Mouse (Mus musculus) midbrain, embryonic 11.5 days (tissue): ENCODE data around the gene Nr2f6. TPM values are rescaled to one million over a fixed set of nuclear protein-coding genes. Genes with fewer than 3 reads are reported as not detected.

Experiments used
- ATAC-seq: fragments of 200-750 bp; cut with Nextera tagmentation; 2 replicates; pipeline ENCODE4 v1.8.0; 2017; ENCODE audit warnings: moderate TSS enrichment, moderate library complexity; ENCODE audit not compliant: low FRiP score
- DNase-seq: peaks from one replicate; pipeline ENCODE4 v3.0.0; 2015; ENCODE audit warnings: low spot score; ENCODE audit errors: missing footprints
- H3K27ac ChIP-seq: fragments of 300-500 bp; sonication (generic); 2 replicates; pipeline ENCODE4 v1.5.1; 2014; ENCODE audit warnings: low read depth, low read length
- H3K27me3 ChIP-seq: fragments of 300-500 bp; sonication (generic); 2 replicates; pipeline ENCODE4 v1.6.1; 2014; ENCODE audit warnings: mild to moderate bottlenecking, low read length, moderate library complexity, mixed read lengths; ENCODE audit not compliant: control insufficient read depth, insufficient read depth
- H3K36me3 ChIP-seq: fragments of 300-500 bp; sonication (generic); 2 replicates; pipeline ENCODE4 v1.6.1; 2014; ENCODE audit warnings: mild to moderate bottlenecking, low read length, moderate library complexity, mixed read lengths; ENCODE audit not compliant: control insufficient read depth, insufficient read depth
- H3K4me1 ChIP-seq: fragments of 300-500 bp; sonication (generic); 2 replicates; pipeline ENCODE4 v1.6.1; 2014; ENCODE audit warnings: low read length; ENCODE audit not compliant: control insufficient read depth, insufficient read depth
- H3K4me2 ChIP-seq: fragments of 300-500 bp; sonication (generic); 2 replicates; pipeline ENCODE4 v1.6.1; 2014; ENCODE audit warnings: mild to moderate bottlenecking, moderate library complexity
- H3K4me3 ChIP-seq: fragments of 300-500 bp; sonication (generic); 2 replicates; pipeline ENCODE4 v1.5.1; 2014; ENCODE audit warnings: low read depth, low read length
- H3K9ac ChIP-seq: fragments of 300-500 bp; sonication (generic); 2 replicates; pipeline ENCODE4 v1.6.1; 2014; ENCODE audit warnings: low read length
- H3K9me3 ChIP-seq: fragments of 300-500 bp; sonication (generic); 2 replicates; pipeline ENCODE4 v1.6.1; 2016; ENCODE audit warnings: low read length; ENCODE audit not compliant: control insufficient read depth
- WGBS: fragments of 180-500 bp; shearing (Covaris S2); extraction: QIAGEN DNeasy Blood & Tissue Kit; methylation state at CpG from one replicate; pipeline ENCODE4 v1.1.7; 2014; 5-methylcytosine and 5-hydroxymethylcytosine counted together
- polyA plus RNA-seq: library from polyadenylated mRNA; unstranded; fragments of >200 nt; fragmentation: Nextera tagmentation; extraction: Ambion mirVana; gene quantifications from 2 replicates; pipeline ENCODE4 v1.2.1, GENCODE M21; 2014

Gene Nr2f6
- polyA plus RNA-seq, 1 experiment from 2014 or later, result 73.0 TPM

GRCm38 (mm10) chr8:71373000-71373399 is 8.8 kb downstream of the Nr2f6 start:
- ATAC-seq, result no peak
- DNase-seq, result peak; percentile 75
- H3K36me3 ChIP-seq, result peaks cover 9% of the 10 kb centered on the region; the same call in 1 of the 2 replicates
- H3K27ac ChIP-seq, result no peak overlapping the region
- no peaks in the 10 kb centered on the region for H3K27me3 ChIP-seq
- H3K9me3 ChIP-seq, result no peaks in the 10 kb centered on the region
- H3K4me2 ChIP-seq, result no peak overlapping the region
- peaks cover 19% of the 10 kb centered on the region for H3K4me1 ChIP-seq
- no peak overlapping the region for H3K9ac ChIP-seq
- H3K4me3 ChIP-seq, result no peak overlapping the region
- 92% methylated on average over 3 of the region's 3 CpGs for WGBS

- H3K4me2 ChIP-seq, result no peak overlapping the region
- no peak overlapping the region for H3K4me3 ChIP-seq
- H3K27ac ChIP-seq, result no peak overlapping the region
- no peaks in the 10 kb centered on the region for H3K9me3 ChIP-seq
- peaks cover 5% of the 10 kb centered on the region; the same call in 1 of the 2 replicates for H3K36me3 ChIP-seq
- no peak overlapping the region for H3K9ac ChIP-seq
- WGBS, result 82% methylated on average over 12 of the region's 12 CpGs
- no peaks in the 10 kb centered on the region for H3K27me3 ChIP-seq
- H3K4me1 ChIP-seq, result peaks cover 23% of the 10 kb centered on the region
- ATAC-seq (no peak), DNase-seq (peak; percentile 85)
Measured at GRCm38 (mm10) chr8:71372427-71372826, 9.3 kb downstream of the Nr2f6 start.

- Histone ChIP-seq H3K27ac (no peak within 1 kb of the TSS; the same call in 1 of the 2 replicates), H3K9me3 (no peaks in the 10 kb centered on the region), H3K4me3 (peak within 1 kb of the TSS; percentile 69), H3K4me2 (peak within 1 kb of the TSS; percentile 35), H3K36me3 (peaks cover 5% of the 10 kb centered on the region; the same call in 1 of the 2 replicates), H3K4me1 (peaks cover 19% of the 10 kb centered on the region), H3K27me3 (no peaks in the 10 kb centered on the region), H3K9ac (peak within 1 kb of the TSS; percentile 53)
- WGBS, result 1% methylated on average over 66 of the region's 68 CpGs
- DNase-seq (peak; percentile 99), ATAC-seq (peak; percentile 88)
Measured at GRCm38 (mm10) chr8:71371236-71371848, 10.4 kb downstream of the Nr2f6 start, which contains the start of gene Ocel1. TSS of gene Ocel1 (plus strand) at chr8:71371298.

GRCm38 (mm10) chr8:71370711-71371235 is 11.0 kb downstream of the Nr2f6 start:
- Histone ChIP-seq H3K27ac (no peak overlapping the region), H3K27me3 (no peaks in the 10 kb centered on the region), H3K4me2 (peak overlapping the region; percentile 35), H3K4me1 (peaks cover 13% of the 10 kb centered on the region), H3K36me3 (peaks cover 5% of the 10 kb centered on the region; the same call in 1 of the 2 replicates), H3K9me3 (no peaks in the 10 kb centered on the region), H3K4me3 (peak overlapping the region; percentile 69), H3K9ac (no peak overlapping the region; the same call in 1 of the 2 replicates)
- DNase-seq (peak; percentile 69), ATAC-seq (no peak)
- WGBS, result 29% methylated on average over 5 of the region's 5 CpGs

GRCm38 (mm10) chr8:71369040-71369718 is 12.6 kb downstream of the Nr2f6 start:
- Histone ChIP-seq H3K9me3 (no peaks in the 10 kb centered on the region), H3K9ac (no peak overlapping the region), H3K27me3 (no peaks in the 10 kb centered on the region), H3K36me3 (peaks cover 5% of the 10 kb centered on the region; the same call in 1 of the 2 replicates), H3K4me2 (no peak overlapping the region), H3K4me3 (no peak overlapping the region), H3K4me1 (peaks cover 9% of the 10 kb centered on the region), H3K27ac (no peak overlapping the region)
- ATAC-seq (no peak), DNase-seq (peak; percentile 2)
- WGBS, result 93% methylated on average over 10 of the region's 10 CpGs

GRCm38 (mm10) chr8:71368366-71368765 is 13.4 kb downstream of the Nr2f6 start:
- H3K9me3 ChIP-seq, result no peaks in the 10 kb centered on the region
- peaks cover 9% of the 10 kb centered on the region for H3K4me1 ChIP-seq
- H3K27me3 ChIP-seq, result no peaks in the 10 kb centered on the region
- no peak overlapping the region for H3K27ac ChIP-seq
- H3K4me3 ChIP-seq, result no peak overlapping the region
- H3K4me2 ChIP-seq, result no peak overlapping the region
- DNase-seq (peak; percentile 61), ATAC-seq (no peak)
- no peak overlapping the region for H3K9ac ChIP-seq
- H3K36me3 ChIP-seq, result peaks cover 5% of the 10 kb centered on the region; the same call in 1 of the 2 replicates

GRCm38 (mm10) chr8:71367529-71368176 is 14.1 kb downstream of the Nr2f6 start:
- peak overlapping the region; percentile 75; the same call in 1 of the 2 replicates for H3K27ac ChIP-seq

GRCm38 (mm10) chr8:71366771-71367528 is 14.8 kb downstream of the Nr2f6 start, which contains the start of gene Use1:
TSS of gene Use1 (plus strand) at chr8:71366848.
- H3K36me3 ChIP-seq, result peaks cover 5% of the 10 kb centered on the region; the same call in 1 of the 2 replicates
- WGBS, result under 1% methylated on average over 56 of the region's 56 CpGs
- H3K4me3 ChIP-seq, result peak within 1 kb of the TSS; percentile 62
- no peaks in the 10 kb centered on the region for H3K9me3 ChIP-seq
- peak within 1 kb of the TSS; percentile 74 for H3K9ac ChIP-seq
- ATAC-seq (peak; percentile 76), DNase-seq (peak; percentile 99)
- H3K4me1 ChIP-seq, result peaks cover 9% of the 10 kb centered on the region
- peak within 1 kb of the TSS; percentile 67 for H3K4me2 ChIP-seq
- H3K27ac ChIP-seq, result peak within 1 kb of the TSS; percentile 75
- no peaks in the 10 kb centered on the region for H3K27me3 ChIP-seq

More at GRCm38 (mm10) chr8:71367529-71368176, 14.1 kb downstream of the Nr2f6 start:
- WGBS, result 54% methylated on average over 17 of the region's 17 CpGs
- DNase-seq (peak; percentile 66), ATAC-seq (peak; percentile 82; the same call in 1 of the 2 replicates)
- H3K36me3 ChIP-seq, result peaks cover 5% of the 10 kb centered on the region; the same call in 1 of the 2 replicates
- H3K27me3 ChIP-seq, result no peaks in the 10 kb centered on the region
- H3K9ac ChIP-seq, result peak overlapping the region; percentile 74
- no peaks in the 10 kb centered on the region for H3K9me3 ChIP-seq
- H3K4me3 ChIP-seq, result peak overlapping the region; percentile 62
- H3K4me1 ChIP-seq, result peaks cover 9% of the 10 kb centered on the region
- H3K4me2 ChIP-seq, result peak overlapping the region; percentile 67
